ENCODE assay signal across 8 mouse cellular contexts in the genomic region with DNA sequence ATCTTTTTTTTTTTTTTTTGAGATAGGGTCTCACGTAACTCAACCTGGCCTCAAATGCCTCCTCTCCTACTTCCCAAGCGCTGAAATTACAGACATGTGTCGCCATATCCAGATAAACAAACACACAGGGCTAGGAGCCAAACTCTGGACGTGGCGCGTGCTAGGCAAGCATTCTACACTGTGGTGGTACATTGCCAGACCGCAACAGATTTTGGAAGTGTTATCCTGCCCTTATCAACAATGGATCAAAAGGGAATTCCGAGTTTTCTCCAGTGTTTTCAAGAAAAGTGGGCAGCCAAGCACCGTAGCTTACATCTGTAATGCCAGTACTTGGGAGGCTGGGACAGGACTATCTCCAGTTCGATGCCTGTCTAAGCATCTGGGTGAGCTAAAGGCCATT. TPM values are rescaled to one million over a fixed set of nuclear protein-coding genes. Genes with fewer than 3 reads are reported as not detected.
A peak's percentile ranks its signal among the peaks of the same experiment; 100 is the strongest.
DNase-seq lines count a peak whose midpoint lies in the region; ATAC-seq and TF ChIP-seq lines count a peak whose summit lies in the region.

No protein-coding gene starts in this region.

- H3K27ac ChIP-seq in testis, adult 2 months (ENCODE audit: control insufficient read depth, insufficient read depth, low read depth, low read length), result peak overlapping the region; percentile 95
- no peak overlapping the region for H3K27ac ChIP-seq in limb, embryonic 15.5 days

- TF ChIP-seq POLR2A in testis, adult 2 months (IDR thresholded peaks at IDR 0.05; ENCODE audit: control insufficient read depth, low read depth, low read length), result no peak

- peaks cover 5% of the 10 kb centered on the region for H3K4me1 ChIP-seq in testis, adult 2 months (ENCODE audit: control insufficient read depth, insufficient read depth, low read length)
- H3K4me1 ChIP-seq in limb, embryonic 15.5 days, result peaks cover 21% of the 10 kb centered on the region

- ATAC-seq in limb, embryonic 15.5 days (ENCODE audit: insufficient number of reproducible peaks, low FRiP score, low TSS enrichment, low read depth), result no peak

- H3K4me3 ChIP-seq in testis, adult 2 months (ENCODE audit: control insufficient read depth, low read depth, low read length), result peak overlapping the region; percentile 96
- H3K4me3 ChIP-seq in limb, embryonic 15.5 days, result peak overlapping the region; percentile 78

- TF ChIP-seq CTCF in testis, adult 2 months (IDR thresholded peaks at IDR 0.05; ENCODE audit: control insufficient read depth, insufficient read depth, insufficient replicate concordance, low read depth, low read length), result no peak

- 41% methylated on average over 10 of the region's 10 CpGs for WGBS in limb, embryonic 15.5 days

- no peaks in the 10 kb centered on the region; the same call in 1 of the 2 replicates for H3K36me3 ChIP-seq in testis, adult 2 months (ENCODE audit: control insufficient read depth, insufficient read depth, low read length)
- peaks cover 13% of the 10 kb centered on the region for H3K36me3 ChIP-seq in limb, embryonic 15.5 days

- H3K9me3 ChIP-seq in limb, embryonic 15.5 days, result no peaks in the 10 kb centered on the region

- H3K27me3 ChIP-seq in testis, adult 2 months (ENCODE audit: control insufficient read depth, insufficient read depth, low read length), result no peaks in the 10 kb centered on the region
- no peaks in the 10 kb centered on the region for H3K27me3 ChIP-seq in limb, embryonic 15.5 days

- peak overlapping the region; percentile 74 for H3K4me2 ChIP-seq in limb, embryonic 15.5 days

- peak; percentile 56 for DNase-seq in cerebellum, adult 9-11 months
- no peak for DNase-seq in cerebellum, adult 8-10 months
- no peak for DNase-seq in testis, postnatal 10 days (ENCODE audit: low spot score)
- DNase-seq in yolk sac, embryonic 10.5 days (ENCODE audit: low spot score), result no peak
- no peak for DNase-seq in frontal cortex, adult 2 months (ENCODE audit: extremely low spot score in 1 of 2, low spot score in 1 of 2)
- DNase-seq in spleen, postnatal 4 days (ENCODE audit: low spot score in 2 of 2), result no peak

- H3K9ac ChIP-seq in limb, embryonic 15.5 days, result peak overlapping the region; percentile 68

RNA-seq across cellular contexts. Expression of gene Bckdha, which starts 1.0 kb away (rescaled TPM):
- 69.0 and 76.6 TPM in 2 replicates for polyA plus RNA-seq in testis, adult 2 months (2012; rRNA removed)
- polyA plus RNA-seq in limb, embryonic 15.5 days (2015; fragmentation: Nextera tagmentation; extraction: Ambion mirVana), result 59.1 and 62.5 TPM in 2 replicates
- polyA plus RNA-seq in frontal cortex, adult 2 months (2012; rRNA removed), result 67.9 and 71.9 TPM in 2 replicates

RNA-seq across cellular contexts. Expression of gene Exosc5, which starts 1.2 kb away (rescaled TPM):
- 466 and 545 TPM in 2 replicates for polyA plus RNA-seq in testis, adult 2 months (2012; rRNA removed)
- polyA plus RNA-seq in limb, embryonic 15.5 days (2015; fragmentation: Nextera tagmentation; extraction: Ambion mirVana), result 64.7 and 69.8 TPM in 2 replicates
- 33.9 TPM in 2 replicates for polyA plus RNA-seq in frontal cortex, adult 2 months (2012; rRNA removed)

RNA-seq across cellular contexts. Expression of gene Tmem91, which starts 17.2 kb away (rescaled TPM):
- polyA plus RNA-seq in testis, adult 2 months (2012; rRNA removed), result 17.4 and 19.0 TPM in 2 replicates
- 3.0 TPM in 2 replicates for polyA plus RNA-seq in limb, embryonic 15.5 days (2015; fragmentation: Nextera tagmentation; extraction: Ambion mirVana)
- 49.8 and 52.0 TPM in 2 replicates for polyA plus RNA-seq in frontal cortex, adult 2 months (2012; rRNA removed)

RNA-seq across cellular contexts. Expression of gene B9d2, which starts 22.8 kb away (rescaled TPM):
- 18.6 and 19.4 TPM in 2 replicates for polyA plus RNA-seq in testis, adult 2 months (2012; rRNA removed)
- 24.9 and 29.1 TPM in 2 replicates for polyA plus RNA-seq in limb, embryonic 15.5 days (2015; fragmentation: Nextera tagmentation; extraction: Ambion mirVana)
- 54.8 and 62.4 TPM in 2 replicates for polyA plus RNA-seq in frontal cortex, adult 2 months (2012; rRNA removed)

RNA-seq across cellular contexts. Expression of gene Tgfb1, which starts 29.0 kb away (rescaled TPM):
- 6.8 and 6.9 TPM in 2 replicates for polyA plus RNA-seq in testis, adult 2 months (2012; rRNA removed)
- polyA plus RNA-seq in limb, embryonic 15.5 days (2015; fragmentation: Nextera tagmentation; extraction: Ambion mirVana), result 2.8 and 3.8 TPM in 2 replicates
- 7.0 and 7.2 TPM in 2 replicates for polyA plus RNA-seq in frontal cortex, adult 2 months (2012; rRNA removed)
